Mouse (Mus musculus) hindbrain, embryonic 16.5 days (tissue): ENCODE measurements around the gene Uba3. TPM values are rescaled to one million over a fixed set of nuclear protein-coding genes. Genes with fewer than 3 reads are reported as not detected.

Experiments used
- ATAC-seq: fragments of 200-750 bp; cut with Nextera tagmentation; 2 replicates; pipeline ENCODE4 v1.8.0; 2017; ENCODE audit warnings: moderate TSS enrichment, moderate library complexity
- H3K27ac ChIP-seq: fragments of 300-500 bp; sonication (generic); 2 replicates; pipeline ENCODE4 v1.5.1; 2014; ENCODE audit warnings: low read depth, mild to moderate bottlenecking, control low read depth, low read length, moderate library complexity
- H3K27me3 ChIP-seq: fragments of 300-500 bp; sonication (generic); replicated peaks from 2 replicates; pipeline ENCODE4 v1.6.1; 2014; ENCODE audit warnings: low read length; ENCODE audit not compliant: control insufficient read depth, insufficient read depth
- H3K36me3 ChIP-seq: fragments of 300-500 bp; sonication (generic); 2 replicates; pipeline ENCODE4 v1.6.1; 2014; ENCODE audit warnings: mild to moderate bottlenecking, low read length, moderate library complexity, mixed read lengths; ENCODE audit not compliant: control insufficient read depth, insufficient read depth
- H3K4me1 ChIP-seq: fragments of 300-500 bp; sonication (generic); 2 replicates; pipeline ENCODE4 v1.6.1; 2014; ENCODE audit warnings: low read depth, low read length; ENCODE audit not compliant: control insufficient read depth, insufficient read depth
- H3K4me2 ChIP-seq: fragments of 300-500 bp; sonication (generic); 2 replicates; pipeline ENCODE4 v1.6.1; 2014; ENCODE audit warnings: mild to moderate bottlenecking, low read length, control low read depth, moderate library complexity
- H3K4me3 ChIP-seq: fragments of 300-500 bp; sonication (generic); 2 replicates; pipeline ENCODE4 v1.5.1; 2014; ENCODE audit warnings: mild to moderate bottlenecking, low read length, control low read depth, moderate library complexity
- H3K9ac ChIP-seq: fragments of 300-500 bp; sonication (generic); 2 replicates; pipeline ENCODE4 v1.6.1; 2014; ENCODE audit warnings: low read depth, mild to moderate bottlenecking, control low read depth, low read length, moderate library complexity
- H3K9me3 ChIP-seq: fragments of 300-500 bp; sonication (generic); 2 replicates; pipeline ENCODE4 v1.6.1; 2014; ENCODE audit warnings: mild to moderate bottlenecking, low read length, moderate library complexity; ENCODE audit not compliant: control insufficient read depth
- WGBS: fragments of 180-500 bp; shearing (Covaris S2); extraction: QIAGEN DNeasy Blood & Tissue Kit; methylation state at CpG from one replicate; pipeline ENCODE4 v1.1.7; 2014; 5-methylcytosine and 5-hydroxymethylcytosine counted together
- polyA plus RNA-seq: library from polyadenylated mRNA; unstranded; fragments of >200 nt; fragmentation: Nextera tagmentation; extraction: Ambion mirVana; gene quantifications from 2 replicates; pipeline ENCODE4 v1.2.1, GENCODE M21; 2015

The Uba3 gene
- polyA plus RNA-seq, 1 experiment from 2014 or later: 89.3 TPM

DNA sequence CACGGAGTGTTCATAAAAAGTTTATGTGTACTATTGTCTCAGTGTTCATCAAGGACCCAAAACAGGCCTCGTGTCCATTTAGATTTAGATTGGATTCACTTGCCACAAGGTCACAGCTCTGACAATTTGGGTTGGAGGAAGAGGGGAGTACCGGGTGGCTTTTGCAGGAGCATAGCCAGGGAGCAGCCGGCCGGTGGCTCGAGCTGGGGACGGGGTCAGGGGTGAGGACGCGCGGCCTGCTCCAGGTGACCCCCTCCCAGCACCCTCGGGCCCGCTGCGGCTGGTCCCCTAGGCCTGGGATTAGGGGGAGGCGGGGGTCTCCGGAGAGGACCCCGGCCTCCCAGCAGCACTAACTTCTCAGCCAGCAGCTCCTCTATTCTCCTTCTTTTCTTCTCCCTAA lies 495 bp downstream of the Uba3 start:
- H3K27me3 ChIP-seq: no peaks in the 10 kb centered on the region
- H3K27ac ChIP-seq: peak overlapping the region; percentile 84
- WGBS: under 1% methylated on average over 16 of the region's 16 CpGs
- no peaks in the 10 kb centered on the region for H3K9me3 ChIP-seq
- H3K9ac ChIP-seq: peak overlapping the region; percentile 95
- H3K4me1 ChIP-seq: peaks cover 9% of the 10 kb centered on the region
- no peaks in the 10 kb centered on the region for H3K36me3 ChIP-seq
- peak overlapping the region; percentile 73 for H3K4me2 ChIP-seq
- ATAC-seq: peak; percentile 59
- peak overlapping the region; percentile 94 for H3K4me3 ChIP-seq

- WGBS: 20% methylated on average over 9 of the region's 9 CpGs
- H3K4me3 ChIP-seq: peak overlapping the region; percentile 94
- H3K9me3 ChIP-seq: no peaks in the 10 kb centered on the region
- H3K36me3 ChIP-seq: no peaks in the 10 kb centered on the region
- H3K27me3 ChIP-seq: no peaks in the 10 kb centered on the region
- no peak overlapping the region for H3K27ac ChIP-seq
- peak overlapping the region; percentile 73 for H3K4me2 ChIP-seq
- no peak for ATAC-seq
- H3K4me1 ChIP-seq: peaks cover 9% of the 10 kb centered on the region
- H3K9ac ChIP-seq: peak overlapping the region; percentile 95
Observed at GRCm38 (mm10) chr6:97204252-97204869, 1.1 kb downstream of the Uba3 start.

- ATAC-seq: no peak
Observed at GRCm38 (mm10) chr6:97202477-97202876, 3.0 kb downstream of the Uba3 start.

DNA sequence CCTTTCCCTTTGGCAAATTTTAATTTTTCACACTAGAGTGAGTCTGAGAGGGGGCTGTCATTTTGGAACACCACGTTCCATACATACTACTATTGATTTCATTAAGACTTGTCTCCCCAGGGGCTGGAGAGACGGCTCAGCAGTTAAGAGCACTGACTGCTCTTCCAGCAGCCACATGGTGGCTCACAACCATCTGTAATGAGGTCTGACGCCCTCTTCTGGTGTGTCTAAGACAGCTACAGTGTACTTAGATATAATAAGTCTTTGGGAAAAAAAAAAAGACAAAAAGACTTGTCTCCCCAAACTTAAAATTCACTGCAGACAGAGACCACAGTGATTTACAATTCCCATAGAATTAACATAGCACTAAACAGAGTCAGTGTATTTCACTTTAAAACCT lies 5.0 kb downstream of the Uba3 start:
- H3K27me3 ChIP-seq: no peaks in the 10 kb centered on the region
- H3K4me2 ChIP-seq: no peak overlapping the region
- peaks cover 9% of the 10 kb centered on the region for H3K4me1 ChIP-seq
- no peaks in the 10 kb centered on the region for H3K9me3 ChIP-seq
- 22% methylated on average over 3 of the region's 3 CpGs for WGBS
- no peak overlapping the region for H3K4me3 ChIP-seq
- peaks cover 16% of the 10 kb centered on the region for H3K36me3 ChIP-seq
- no peak overlapping the region for H3K27ac ChIP-seq
- no peak for ATAC-seq
- no peak overlapping the region for H3K9ac ChIP-seq

More at GRCm38 (mm10) chr6:97202477-97202876, 3.0 kb downstream of the Uba3 start:
- H3K9ac ChIP-seq: no peak overlapping the region
- no peaks in the 10 kb centered on the region for H3K27me3 ChIP-seq
- H3K4me2 ChIP-seq: no peak overlapping the region
- WGBS: 95% methylated on average over 3 of the region's 3 CpGs
- no peaks in the 10 kb centered on the region for H3K9me3 ChIP-seq
- H3K4me1 ChIP-seq: peaks cover 9% of the 10 kb centered on the region
- peaks cover 5% of the 10 kb centered on the region for H3K36me3 ChIP-seq
- H3K27ac ChIP-seq: no peak overlapping the region
- no peak overlapping the region for H3K4me3 ChIP-seq

DNA sequence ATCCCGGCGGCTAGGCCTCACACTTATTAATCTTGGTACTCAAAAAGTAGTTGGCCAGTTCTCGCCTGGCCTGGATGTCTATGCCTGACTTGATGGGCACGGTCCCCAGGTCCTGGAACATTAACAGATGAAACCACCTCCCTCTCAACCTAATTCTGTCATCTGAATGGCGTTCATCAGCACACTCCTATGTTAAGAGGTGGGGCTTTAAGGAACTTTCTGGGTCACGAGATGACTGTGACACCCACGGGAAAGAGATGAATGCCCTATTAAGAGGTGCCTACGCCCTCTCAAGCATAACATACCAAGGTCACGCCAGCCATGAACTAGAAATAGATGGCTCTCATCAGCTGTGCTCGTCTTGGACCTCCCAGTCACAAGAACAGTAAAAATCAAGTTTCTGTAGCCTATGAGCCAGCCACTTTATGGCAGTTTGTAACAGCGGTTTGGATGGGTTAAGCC lies 26.0 kb downstream of the Uba3 start:
- WGBS: 8% methylated on average over 11 of the region's 11 CpGs
- Histone ChIP-seq H3K9me3 (no peaks in the 10 kb centered on the region), H3K4me3 (peak overlapping the region; percentile 96), H3K4me2 (peak overlapping the region; percentile 74), H3K4me1 (peaks cover 12% of the 10 kb centered on the region), H3K27me3 (no peaks in the 10 kb centered on the region), H3K36me3 (peaks cover 9% of the 10 kb centered on the region), H3K27ac (peak overlapping the region; percentile 90), H3K9ac (peak overlapping the region; percentile 97)
- ATAC-seq: peak; percentile 78

- Histone ChIP-seq H3K9me3 (no peaks in the 10 kb centered on the region), H3K4me3 (peak within 1 kb of the TSS; percentile 96), H3K27me3 (no peaks in the 10 kb centered on the region), H3K27ac (peak within 1 kb of the TSS; percentile 90), H3K9ac (peak within 1 kb of the TSS; percentile 97), H3K4me2 (peak within 1 kb of the TSS; percentile 74), H3K36me3 (0 out of 2 replicates have a peak, but pooled peaks cover 6% of the 10 kb centered on the region), H3K4me1 (peaks cover 12% of the 10 kb centered on the region)
- ATAC-seq: peak; percentile 99
- under 1% methylated on average over 79 of the region's 80 CpGs for WGBS
Observed at GRCm38 (mm10) chr6:97178491-97179366, 26.7 kb downstream of the Uba3 start, which contains the start of gene Tmf1. TSS of gene Tmf1 (minus strand) at chr6:97179122.

GRCm38 (mm10) chr6:97175716-97176115 lies 29.7 kb downstream of the Uba3 start:
- Histone ChIP-seq H3K4me2 (no peak overlapping the region), H3K36me3 (peaks cover 15% of the 10 kb centered on the region), H3K27me3 (no peaks in the 10 kb centered on the region), H3K4me3 (no peak overlapping the region), H3K27ac (no peak overlapping the region), H3K9me3 (no peaks in the 10 kb centered on the region), H3K4me1 (peaks cover 12% of the 10 kb centered on the region), H3K9ac (no peak overlapping the region)
- no peak for ATAC-seq
- WGBS: 81% methylated on average over 11 of the region's 11 CpGs

DNA sequence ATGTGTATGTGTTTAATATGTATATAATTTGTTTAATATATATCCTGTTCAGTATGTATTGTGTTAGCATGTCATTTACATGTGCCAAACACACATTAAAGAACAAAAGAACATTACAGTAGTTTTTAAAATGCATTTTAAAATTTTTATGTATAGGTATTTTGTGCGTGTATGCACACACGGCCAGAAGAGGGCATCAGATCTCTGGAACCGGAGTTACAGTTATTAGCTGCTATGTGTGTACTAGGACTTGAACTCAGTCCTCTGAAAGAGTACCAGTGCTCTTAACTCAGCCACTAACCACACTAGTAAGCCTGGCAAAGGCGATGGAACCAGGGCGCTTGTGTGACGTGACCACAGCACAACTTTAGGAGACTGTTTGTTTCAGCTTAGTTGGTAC lies 55.3 kb downstream of the Uba3 start:
- H3K4me1 ChIP-seq: peaks cover 12% of the 10 kb centered on the region
- H3K27me3 ChIP-seq: no peaks in the 10 kb centered on the region
- no peak overlapping the region for H3K27ac ChIP-seq
- H3K36me3 ChIP-seq: no peaks in the 10 kb centered on the region
- 78% methylated on average over 6 of the region's 6 CpGs for WGBS
- H3K9ac ChIP-seq: no peak overlapping the region
- H3K9me3 ChIP-seq: no peaks in the 10 kb centered on the region
- no peak overlapping the region for H3K4me2 ChIP-seq
- H3K4me3 ChIP-seq: no peak overlapping the region
- ATAC-seq: no peak

GRCm38 (mm10) chr6:97149721-97150120 lies 55.7 kb downstream of the Uba3 start:
- H3K4me3 ChIP-seq: no peak overlapping the region
- no peak overlapping the region for H3K9ac ChIP-seq
- no peak for ATAC-seq
- no peaks in the 10 kb centered on the region for H3K27me3 ChIP-seq
- H3K4me2 ChIP-seq: no peak overlapping the region
- no peaks in the 10 kb centered on the region for H3K9me3 ChIP-seq
- WGBS: 95% methylated on average over 2 of the region's 2 CpGs
- H3K4me1 ChIP-seq: peaks cover 12% of the 10 kb centered on the region
- no peaks in the 10 kb centered on the region for H3K36me3 ChIP-seq
- H3K27ac ChIP-seq: no peak overlapping the region
